Mouse (Mus musculus) MEL (cell line): ENCODE measurements around the gene Sarm1. TPM values are rescaled to one million over a fixed set of nuclear protein-coding genes. Genes with fewer than 3 reads are reported as not detected.

ENCODE experiments used
- DNase-seq: peaks from one replicate; pipeline ENCODE4 v3.0.0; 2011; ENCODE audit warnings: low read depth, low spot score
- H3K27ac ChIP-seq: 2 replicates; pipeline ENCODE4 v1.5.1; 2012; ENCODE audit warnings: low read depth, mild to moderate bottlenecking, control low read depth, low read length, moderate library complexity; ENCODE audit not compliant: control insufficient read depth
- H3K27me3 ChIP-seq, 2 experiments: fragments of 150-350 bp in 1 of 2; sonication (generic) in 1 of 2; 2 replicates each; pipeline ENCODE4 v1.6.1; 2012; ENCODE audit warnings: low read length in 2 of 2, mild to moderate bottlenecking in 2 of 2, improper control_type of control experiment in 1 of 2, moderate library complexity in 1 of 2; ENCODE audit not compliant: insufficient read depth in 2 of 2, control insufficient read depth in 1 of 2
- H3K36me3 ChIP-seq, 2 experiments: 2 replicates each; pipeline ENCODE4 v1.6.1; 2012 to 2014; ENCODE audit warnings: low read length in 2 of 2, improper control_type of control experiment in 1 of 2, inconsistent platforms in 1 of 2, mild to moderate bottlenecking in 1 of 2; ENCODE audit not compliant: insufficient read depth in 2 of 2, control insufficient read depth in 1 of 2
- H3K4me1 ChIP-seq, 2 experiments: fragments of 150-350 bp in 1 of 2; sonication (generic) in 1 of 2; 2 replicates each; pipeline ENCODE4 v1.6.1; 2012; ENCODE audit warnings: low read length in 2 of 2, improper control_type of control experiment in 1 of 2, mild to moderate bottlenecking in 1 of 2; ENCODE audit not compliant: insufficient read depth in 2 of 2, control insufficient read depth in 1 of 2
- H3K4me3 ChIP-seq, 2 experiments: fragments of 150-350 bp in 1 of 2; sonication (generic) in 1 of 2; 2 replicates each; pipeline ENCODE4 v1.5.1; 2012; ENCODE audit warnings: low read depth in 2 of 2, low read length in 2 of 2, mild to moderate bottlenecking in 2 of 2, moderate library complexity in 2 of 2, control low read depth in 1 of 2, improper control_type of control experiment in 1 of 2; ENCODE audit not compliant: control insufficient read depth in 1 of 2, insufficient read depth in 1 of 2
- H3K79me2 ChIP-seq: 2 replicates; pipeline ENCODE4 v1.6.1; 2012; ENCODE audit warnings: mild to moderate bottlenecking, low read length, moderate library complexity; ENCODE audit not compliant: control insufficient read depth, poor library complexity, insufficient read depth
- H3K9ac ChIP-seq: 2 replicates; pipeline ENCODE4 v1.6.1; 2012; ENCODE audit warnings: low read depth, mild to moderate bottlenecking, control low read depth, low read length, moderate library complexity; ENCODE audit not compliant: control insufficient read depth, poor library complexity, severe bottlenecking
- H3K9me3 ChIP-seq: fragments of 150-350 bp; sonication (generic); replicated peaks from 2 replicates; pipeline ENCODE4 v1.6.1; 2012; ENCODE audit warnings: mild to moderate bottlenecking, low read length, improper control_type of control experiment, moderate library complexity; ENCODE audit not compliant: insufficient read depth
- BHLHE40 ChIP-seq: IDR thresholded peaks from 2 replicates; pipeline ENCODE4 v1.6.1; 2012; ENCODE audit warnings: low read depth, mild to moderate bottlenecking, inconsistent platforms, low read length, improper control_type of control experiment, borderline replicate concordance
- CHD1 ChIP-seq: IDR thresholded peaks from 2 replicates; pipeline ENCODE4 v1.6.1; 2012; ENCODE audit warnings: low read depth, mild to moderate bottlenecking, inconsistent platforms, low read length, improper control_type of control experiment
- CHD2 ChIP-seq: IDR thresholded peaks from 2 replicates; pipeline ENCODE4 v1.6.1; 2011; ENCODE audit warnings: low read length, improper control_type of control experiment
- CTCF ChIP-seq, 3 experiments: IDR thresholded peaks in 2 of 3; conservative IDR thresholded peaks in 1 of 3; 2 replicates each; pipeline ENCODE4 v1.5.1; 2011 to 2012; ENCODE audit warnings: low read length in 3 of 3, low read depth in 2 of 3, mild to moderate bottlenecking in 2 of 3, improper control_type of control experiment in 1 of 3, inconsistent platforms in 1 of 3, mixed read lengths in 1 of 3, moderate library complexity in 1 of 3; ENCODE audit not compliant: control insufficient read depth in 1 of 3, insufficient read depth in 1 of 3, poor library complexity in 1 of 3, severe bottlenecking in 1 of 3
- ELF1 ChIP-seq: IDR thresholded peaks from 2 replicates; pipeline ENCODE4 v1.6.1; 2014; ENCODE audit warnings: low read depth, mild to moderate bottlenecking, inconsistent platforms, low read length, improper control_type of control experiment, moderate library complexity
- EP300 ChIP-seq, 2 experiments: IDR thresholded peaks; 2 replicates each; pipeline ENCODE4 v1.6.1; 2011; ENCODE audit warnings: improper control_type of control experiment in 2 of 2, low read length in 2 of 2, low read depth in 1 of 2, mild to moderate bottlenecking in 1 of 2
- ETS1 ChIP-seq: IDR thresholded peaks from 2 replicates; pipeline ENCODE4 v1.6.1; 2012; ENCODE audit warnings: low read depth, mild to moderate bottlenecking, inconsistent platforms, low read length, improper control_type of control experiment, moderate library complexity
- GABPA ChIP-seq: IDR thresholded peaks from 2 replicates; pipeline ENCODE4 v1.6.1; 2012; ENCODE audit warnings: low read depth, mild to moderate bottlenecking, inconsistent platforms, low read length, improper control_type of control experiment, moderate library complexity
- HCFC1 ChIP-seq: IDR thresholded peaks from 2 replicates; pipeline ENCODE4 v1.6.1; 2012; ENCODE audit warnings: low read depth, mild to moderate bottlenecking, inconsistent platforms, low read length, improper control_type of control experiment, moderate library complexity
- JUND ChIP-seq: IDR thresholded peaks from 2 replicates; pipeline ENCODE4 v1.6.1; 2011; ENCODE audit warnings: low read depth, mild to moderate bottlenecking, improper control_type of control experiment, low read length
- KAT2A ChIP-seq: conservative IDR thresholded peaks from 2 replicates; pipeline ENCODE4 v1.6.1; 2012; ENCODE audit warnings: low read depth, low read length, improper control_type of control experiment, inconsistent platforms
- MAFK ChIP-seq: IDR thresholded peaks from 2 replicates; pipeline ENCODE4 v1.6.1; 2011; ENCODE audit warnings: low read depth, mild to moderate bottlenecking, low read length, improper control_type of control experiment, borderline replicate concordance
- MAX ChIP-seq: IDR thresholded peaks from 2 replicates; pipeline ENCODE4 v1.6.1; 2011; ENCODE audit warnings: low read length, improper control_type of control experiment
- MAZ ChIP-seq: IDR thresholded peaks from 2 replicates; pipeline ENCODE4 v1.6.1; 2012; ENCODE audit warnings: low read depth, mild to moderate bottlenecking, inconsistent platforms, low read length, improper control_type of control experiment
- MXI1 ChIP-seq: IDR thresholded peaks from 2 replicates; pipeline ENCODE4 v1.6.1; 2011; ENCODE audit warnings: mild to moderate bottlenecking, low read depth, low read length, improper control_type of control experiment
- MYB ChIP-seq: IDR thresholded peaks from 2 replicates; pipeline ENCODE4 v1.6.1; 2011; ENCODE audit warnings: mild to moderate bottlenecking, low read depth, low read length, improper control_type of control experiment
- MYC ChIP-seq: IDR thresholded peaks from 2 replicates; pipeline ENCODE4 v1.6.1; 2011; ENCODE audit warnings: low read depth, mild to moderate bottlenecking, low read length, improper control_type of control experiment, moderate library complexity
- POLR2A ChIP-seq, 2 experiments: IDR thresholded peaks; 2 replicates each; pipeline ENCODE4 v1.6.1; 2011 to 2012; ENCODE audit warnings: low read length in 2 of 2, mild to moderate bottlenecking in 2 of 2, control low read depth in 1 of 2, improper control_type of control experiment in 1 of 2, low read depth in 1 of 2, moderate library complexity in 1 of 2; ENCODE audit not compliant: control insufficient read depth in 1 of 2, insufficient read depth in 1 of 2, poor library complexity in 1 of 2
- POLR2AphosphoS5 ChIP-seq: IDR thresholded peaks from 2 replicates; pipeline ENCODE4 v1.6.1; 2012; ENCODE audit warnings: low read depth, borderline replicate concordance, mild to moderate bottlenecking, inconsistent platforms, low read length, moderate library complexity, mixed read lengths
- RAD21 ChIP-seq: IDR thresholded peaks from 2 replicates; pipeline ENCODE4 v1.6.1; 2011; ENCODE audit warnings: mild to moderate bottlenecking, low read depth, low read length, improper control_type of control experiment
- SMC3 ChIP-seq: IDR thresholded peaks from 2 replicates; pipeline ENCODE4 v1.6.1; 2011; ENCODE audit warnings: low read depth, low read length, improper control_type of control experiment
- TBP ChIP-seq: IDR thresholded peaks from 2 replicates; pipeline ENCODE4 v1.8.0; 2011; ENCODE audit warnings: low read depth, low read length, improper control_type of control experiment
- USF1 ChIP-seq: IDR thresholded peaks from 2 replicates; pipeline ENCODE4 v1.6.1; 2014; ENCODE audit warnings: low read depth, mild to moderate bottlenecking, inconsistent platforms, low read length, improper control_type of control experiment, moderate library complexity
- USF2 ChIP-seq, 2 experiments: IDR thresholded peaks; 2 replicates each; pipeline ENCODE4 v1.6.1; 2011 to 2012; ENCODE audit warnings: improper control_type of control experiment in 2 of 2, low read length in 2 of 2, borderline replicate concordance in 1 of 2, inconsistent platforms in 1 of 2, low read depth in 1 of 2, mild to moderate bottlenecking in 1 of 2; ENCODE audit not compliant: insufficient read depth in 1 of 2
- ZC3H11A ChIP-seq: IDR thresholded peaks from 2 replicates; pipeline ENCODE4 v1.6.1; 2012; ENCODE audit warnings: low read depth, mild to moderate bottlenecking, inconsistent platforms, low read length, improper control_type of control experiment
- ZMIZ1 ChIP-seq: IDR thresholded peaks from 2 replicates; pipeline ENCODE4 v1.6.1; 2012; ENCODE audit warnings: low read depth, mild to moderate bottlenecking, inconsistent platforms, low read length, improper control_type of control experiment, moderate library complexity
- ZNF384 ChIP-seq: IDR thresholded peaks from 2 replicates; pipeline ENCODE4 v1.6.1; 2012; ENCODE audit warnings: low read depth, mild to moderate bottlenecking, inconsistent platforms, low read length, improper control_type of control experiment
- polyA plus RNA-seq, 2 experiments: library from polyadenylated mRNA; stranded (reverse) in 1 of 2; unstranded in 1 of 2; fragments of >175 nt in 1 of 2; fragments of >200 nt in 1 of 2; gene quantifications; 2 replicates each; pipeline versions ENCODE4 v1.2.1 to v1.2.4; 2012; ENCODE audit warnings: low replicate concordance in 2 of 2, low read depth in 1 of 2; ENCODE audit not compliant: insufficient read length in 2 of 2, insufficient read depth in 1 of 2, missing spikeins in 1 of 2
- total RNA-seq: library from RNA; depleted of rRNA; stranded (reverse); fragments of 300-350 nt; gene quantifications from 2 replicates; pipeline ENCODE4 v1.2.3, GENCODE M21; 2012

Sarm1 gene
- total and polyA plus RNA-seq, 3 experiments: 0.73 to 4.3 TPM; not detected in 1

DNA sequence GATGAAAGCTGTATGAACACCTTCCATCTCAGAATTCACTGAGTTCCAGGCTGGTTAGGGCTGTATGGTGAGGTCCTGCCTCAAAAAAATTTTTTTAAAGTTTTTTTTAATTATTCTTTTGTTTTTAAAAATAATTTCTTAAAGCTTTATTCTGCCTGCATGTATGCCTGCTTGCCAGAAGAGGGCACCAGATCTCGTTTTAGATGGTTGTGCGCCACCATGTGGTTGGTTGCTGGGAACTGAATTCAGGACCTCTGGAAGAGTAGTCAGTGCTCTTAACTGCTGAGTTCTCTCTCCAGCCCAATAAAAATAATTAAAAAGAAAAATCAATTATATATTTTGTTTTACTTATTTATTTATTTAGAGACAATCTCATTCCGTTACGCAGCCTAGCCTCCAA lies 43.9 kb downstream of the Sarm1 start:
- peaks cover 19 to 37% of the 10 kb centered on the region in 2 experiments for H3K27me3 ChIP-seq
- peak; percentile 92 for DNase-seq
- H3K36me3 ChIP-seq: no peaks in the 10 kb centered on the region
- peak; percentile 69 for TF ChIP-seq HCFC1
- TF ChIP-seq JUND: peak; percentile 90; the same call in 1 of the 2 replicates
- TF ChIP-seq MAZ: no peak
- TF ChIP-seq USF2 (IDR thresholded peaks at IDR 0.05; ENCODE audit: borderline replicate concordance in 1 of 2, insufficient read depth in 1 of 2, low read depth in 1 of 2, low read length in 2 of 2): no peak
- peak; percentile 86 for TF ChIP-seq SMC3
- TF ChIP-seq MAX: no peak
- TF ChIP-seq ZNF384: peak; percentile 82
- TF ChIP-seq MXI1: no peak
- peak; percentile 85 for TF ChIP-seq MYC
- TF ChIP-seq RAD21: peak; percentile 60
- TF ChIP-seq BHLHE40: 0 out of 2 replicates have a peak, but pooled peaks have one; percentile 37
- TF ChIP-seq ZC3H11A: peak; percentile 70
- TF ChIP-seq MAFK: no peak
- peak; percentile 73 to 98 (median 97) for TF ChIP-seq CTCF (IDR thresholded peaks at IDR 0.05 in 2 of 3, conservative IDR thresholded peaks at IDR 0.05 in 1 of 3; ENCODE audit: control insufficient read depth in 1 of 3, insufficient read depth in 1 of 3, low read depth in 2 of 3, low read length in 3 of 3, poor library complexity in 1 of 3, severe bottlenecking in 1 of 3)
- TF ChIP-seq ELF1: 0 out of 2 replicates have a peak, but pooled peaks have one; percentile 7
- no peak overlapping the region for H3K4me3 ChIP-seq
- H3K27ac ChIP-seq: no peak overlapping the region
- no peaks in the 10 kb centered on the region for H3K9me3 ChIP-seq
- no peak overlapping the region for H3K9ac ChIP-seq
- H3K4me1 ChIP-seq: peaks cover 0 to 3% of the 10 kb centered on the region in 2 experiments; a peak in 1 of 4 replicates
- no peaks in the 10 kb centered on the region for H3K79me2 ChIP-seq

DNA sequence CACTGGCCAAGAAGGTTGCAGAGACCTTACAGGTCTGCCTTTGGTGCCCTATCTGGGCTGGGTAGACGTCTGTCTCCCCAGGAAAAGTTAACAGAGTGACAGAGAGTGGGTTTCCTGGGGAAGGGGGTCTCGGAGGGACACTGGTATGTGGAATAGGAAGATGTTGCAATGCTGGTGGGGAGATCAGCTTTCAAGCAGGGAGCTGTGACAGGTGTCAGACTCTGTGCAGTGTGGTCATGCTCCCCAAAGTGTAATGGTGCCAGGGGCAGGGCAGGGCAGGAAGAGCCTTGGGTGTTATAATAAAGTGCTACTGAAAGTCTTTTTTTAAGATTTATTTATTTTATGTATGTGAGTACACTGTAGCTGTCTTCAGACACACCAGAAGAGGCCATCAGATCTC lies 47.2 kb downstream of the Sarm1 start:
- no peak for TF ChIP-seq BHLHE40
- no peak for TF ChIP-seq MYB
- TF ChIP-seq ETS1: no peak
- no peak for TF ChIP-seq JUND
- TF ChIP-seq POLR2AphosphoS5: no peak
- TF ChIP-seq GABPA: no peak
- no peak for TF ChIP-seq POLR2A (IDR thresholded peaks at IDR 0.05; ENCODE audit: control insufficient read depth in 1 of 2, insufficient read depth in 1 of 2, low read depth in 1 of 2, low read length in 2 of 2, poor library complexity in 1 of 2)
- no peak for TF ChIP-seq CHD1
- TF ChIP-seq TBP: no peak
- TF ChIP-seq KAT2A: no peak
- TF ChIP-seq EP300 (IDR thresholded peaks at IDR 0.05; ENCODE audit: low read depth in 1 of 2, low read length in 2 of 2): no peak
- no peak for TF ChIP-seq USF2 (IDR thresholded peaks at IDR 0.05; ENCODE audit: borderline replicate concordance in 1 of 2, insufficient read depth in 1 of 2, low read depth in 1 of 2, low read length in 2 of 2)
- TF ChIP-seq ZC3H11A: no peak
- TF ChIP-seq CHD2: no peak
- no peak for TF ChIP-seq HCFC1
- no peak for TF ChIP-seq MAX
- TF ChIP-seq USF1: no peak
- TF ChIP-seq ZMIZ1: no peak
- TF ChIP-seq ZNF384: no peak
- no peak for TF ChIP-seq MAZ
- Histone ChIP-seq H3K27ac (no peak overlapping the region), H3K9ac (no peak overlapping the region), H3K27me3 (peaks cover 23 to 41% of the 10 kb centered on the region in 2 experiments), H3K9me3 (no peaks in the 10 kb centered on the region), H3K79me2 (no peaks in the 10 kb centered on the region), H3K4me3 (no peak overlapping the region), H3K4me1 (peaks cover 0 to 3% of the 10 kb centered on the region in 2 experiments; a peak in 1 of 4 replicates), H3K36me3 (no peaks in the 10 kb centered on the region)
- no peak for DNase-seq
